Mouse (Mus musculus): ENCODE measurements at regions not wholly inside any gene's neighbourhood (a gene's known extent, or its start where the extent isn't known, plus 50 kb on each side); places are given as distances from the start of the nearest gene placed in this dataset.

GRCm38 (mm10) chr16:77166722-77167121 lies 153.2 kb downstream of the Usp25 start:
- DNase-seq: peak; percentile 29 to 57
- intact Hi-C loops (cut with DNase I): loop anchor here (5.0 kb wide), 1 partner anchor 276 kb away; no protein-coding TSS in a partner anchor

- DNase-seq: peak in 1 of 2 experiments; percentile 1
- intact Hi-C loops (cut with DNase I): no loop called here
Measured at GRCm38 (mm10) chr16:77173026-77173692, 159.7 kb downstream of the Usp25 start.

- no peak for DNase-seq
- intact Hi-C loops (cut with DNase I): no loop called here
Measured at GRCm38 (mm10) chr16:77174744-77175432, 161.4 kb downstream of the Usp25 start.

- intact Hi-C loops (cut with DNase I): no loop called here
- DNase-seq: no peak
Measured at GRCm38 (mm10) chr16:77180990-77181389, 167.5 kb downstream of the Usp25 start.
